Mouse (Mus musculus) neural tube, embryonic 10.5 days (tissue): ENCODE results near the gene Zrsr1.
A peak's percentile ranks its signal among the peaks of the same experiment; 100 is the strongest.

Experiments used
- DNase-seq: peaks from one replicate; pipeline ENCODE4 v3.0.0-alpha.2; 2017; ENCODE audit warnings: low spot score; ENCODE audit errors: extremely low spot score

Zrsr1 gene

DNA sequence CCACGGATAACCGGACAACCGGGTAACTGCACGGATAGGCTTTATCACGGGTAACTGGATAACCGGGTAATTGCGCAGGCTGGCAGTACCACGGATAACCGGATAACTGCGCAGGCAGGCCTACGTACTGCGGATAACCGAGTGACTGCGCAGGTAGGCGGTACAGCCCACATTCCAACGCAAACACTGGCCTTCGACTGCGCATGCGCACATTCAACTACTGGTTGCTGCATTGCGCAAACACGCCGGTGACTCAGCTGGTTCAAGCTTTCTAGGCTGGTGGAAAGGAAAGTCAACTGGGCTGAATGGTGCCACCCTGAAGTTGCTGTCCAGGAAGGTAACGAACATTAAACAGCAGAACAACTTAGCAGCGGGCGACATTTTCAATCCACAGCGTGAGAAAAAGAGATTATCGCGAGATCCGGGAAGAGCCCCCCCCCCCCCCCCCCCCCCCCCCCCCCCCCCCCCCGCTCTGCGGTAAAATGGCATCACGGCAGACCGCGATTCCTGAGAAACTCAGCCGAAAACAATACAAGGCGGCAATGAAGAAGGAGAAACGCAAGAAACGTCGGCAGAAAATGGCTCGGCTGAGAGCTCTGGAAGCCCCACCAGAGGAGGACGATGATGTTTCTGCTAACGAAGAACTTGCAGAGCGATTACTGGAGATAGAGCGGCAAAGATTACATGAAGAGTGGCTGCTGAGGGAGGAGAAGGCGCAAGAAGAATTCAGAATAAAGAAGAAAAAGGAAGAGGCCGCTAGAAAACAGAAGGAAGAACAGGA lies 1.1 kb downstream of the Zrsr1 start:
- DNase-seq = peak; percentile 72

DNA sequence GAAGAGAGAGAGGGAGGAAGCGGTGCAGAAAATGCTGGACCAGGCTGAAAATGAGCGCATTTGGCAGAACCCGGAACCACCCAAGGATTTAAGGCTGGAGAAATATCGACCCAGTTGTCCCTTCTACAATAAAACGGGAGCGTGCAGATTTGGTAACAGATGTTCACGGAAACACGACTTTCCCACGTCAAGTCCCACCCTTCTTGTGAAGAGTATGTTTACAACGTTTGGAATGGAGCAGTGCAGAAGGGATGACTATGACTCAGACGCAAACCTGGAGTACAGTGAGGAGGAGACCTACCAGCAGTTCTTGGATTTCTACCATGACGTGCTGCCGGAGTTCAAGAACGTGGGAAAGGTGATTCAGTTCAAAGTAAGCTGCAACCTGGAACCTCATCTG lies 1.8 kb downstream of the Zrsr1 start:
- DNase-seq = no peak

DNA sequence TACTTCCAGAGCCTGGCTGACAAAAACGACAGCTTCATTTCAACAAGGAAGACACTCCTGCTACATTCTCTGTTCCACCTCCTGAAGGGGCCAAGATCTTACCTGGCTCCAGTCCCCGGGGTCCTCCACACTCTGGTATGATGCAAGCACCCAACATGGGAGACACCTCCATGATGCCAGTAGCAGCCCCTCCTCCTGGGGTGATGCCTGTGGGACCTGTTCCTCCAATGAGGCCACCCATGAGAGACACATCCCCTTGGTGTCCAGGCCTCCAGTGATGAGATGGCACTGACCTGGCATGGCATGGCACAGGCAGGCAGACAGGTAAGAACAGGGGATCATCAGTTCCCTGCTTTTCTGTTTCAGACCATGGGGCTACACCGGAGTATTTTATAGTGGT lies 6.4 kb downstream of the Zrsr1 start:
- no peak for DNase-seq

DNA sequence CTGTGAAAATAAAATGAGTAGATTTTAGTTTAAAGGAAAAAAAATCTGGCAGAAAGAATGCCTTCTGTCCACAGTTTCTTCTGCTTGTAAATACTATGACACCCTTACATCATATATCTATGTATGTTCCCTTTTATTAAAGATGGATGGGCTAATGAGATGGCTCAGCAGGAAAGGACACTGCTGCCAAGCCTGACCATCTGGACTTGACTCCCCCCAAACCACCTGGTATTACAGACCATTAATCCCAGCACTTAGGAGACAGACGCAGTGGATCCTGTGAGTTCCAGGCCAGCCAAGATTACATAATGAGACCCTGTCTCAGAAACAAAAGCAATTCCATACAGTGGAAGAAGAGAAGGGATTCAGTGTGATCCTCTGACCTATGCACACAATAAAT lies 6.9 kb downstream of the Zrsr1 start:
- DNase-seq = no peak

DNA sequence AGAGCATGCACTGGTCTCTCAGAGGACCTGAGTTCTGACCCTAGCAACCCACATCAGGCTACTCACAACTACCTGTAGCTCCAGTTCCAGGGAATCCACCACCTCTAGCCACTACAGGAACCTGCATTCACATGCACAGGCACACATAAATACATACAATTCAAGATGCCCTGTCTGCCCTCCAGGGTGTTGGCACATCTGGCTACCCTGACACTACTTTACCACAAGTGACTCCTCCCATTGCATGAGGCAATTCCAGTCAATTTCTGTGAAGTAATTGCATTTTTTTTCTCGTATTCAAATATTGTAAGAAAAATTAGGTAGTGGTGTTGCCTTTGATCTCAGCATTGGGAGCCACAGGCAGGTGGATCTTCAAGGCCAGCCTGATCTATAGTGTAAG lies 7.4 kb downstream of the Zrsr1 start:
- DNase-seq = no peak

DNA sequence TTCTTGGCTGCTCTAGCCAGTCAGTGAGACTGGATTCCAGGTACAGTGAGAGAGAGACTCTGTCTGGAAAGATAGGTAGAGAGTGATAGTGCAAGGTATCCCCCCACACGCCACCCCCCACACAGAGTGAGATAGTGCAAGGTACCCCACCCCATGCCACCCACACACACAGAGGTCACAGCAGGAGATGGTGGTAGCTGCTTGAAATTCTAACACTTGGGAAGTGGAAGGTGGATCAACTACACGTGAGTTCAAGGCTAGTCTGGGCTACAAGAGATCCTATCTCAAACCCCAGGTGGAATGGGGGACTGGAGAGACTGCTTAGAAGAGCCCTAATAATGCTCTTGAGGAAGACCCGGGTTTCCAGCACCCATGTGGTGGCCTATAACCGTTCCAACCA lies 9.2 kb downstream of the Zrsr1 start:
- DNase-seq = no peak

DNA sequence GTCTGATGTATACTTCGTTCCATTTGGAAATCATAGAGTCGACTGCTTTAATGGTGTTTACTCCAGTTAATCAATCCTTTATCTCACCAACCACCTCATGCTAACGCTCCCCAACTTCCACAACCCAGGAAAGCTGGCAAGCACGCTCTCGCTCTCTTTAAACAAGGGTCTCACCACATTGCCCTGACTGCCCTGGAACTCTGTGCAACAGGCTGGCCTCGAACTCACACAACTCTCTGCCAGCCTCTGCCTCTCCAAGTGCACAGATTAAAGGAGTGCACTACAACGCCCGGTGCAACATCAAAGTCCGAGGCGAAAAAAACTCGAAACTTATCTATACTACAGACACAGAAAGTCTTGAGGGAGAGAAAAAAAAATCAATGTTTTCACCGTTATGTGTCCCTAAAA lies 9.7 kb downstream of the Zrsr1 start:
- DNase-seq = no peak

DNA sequence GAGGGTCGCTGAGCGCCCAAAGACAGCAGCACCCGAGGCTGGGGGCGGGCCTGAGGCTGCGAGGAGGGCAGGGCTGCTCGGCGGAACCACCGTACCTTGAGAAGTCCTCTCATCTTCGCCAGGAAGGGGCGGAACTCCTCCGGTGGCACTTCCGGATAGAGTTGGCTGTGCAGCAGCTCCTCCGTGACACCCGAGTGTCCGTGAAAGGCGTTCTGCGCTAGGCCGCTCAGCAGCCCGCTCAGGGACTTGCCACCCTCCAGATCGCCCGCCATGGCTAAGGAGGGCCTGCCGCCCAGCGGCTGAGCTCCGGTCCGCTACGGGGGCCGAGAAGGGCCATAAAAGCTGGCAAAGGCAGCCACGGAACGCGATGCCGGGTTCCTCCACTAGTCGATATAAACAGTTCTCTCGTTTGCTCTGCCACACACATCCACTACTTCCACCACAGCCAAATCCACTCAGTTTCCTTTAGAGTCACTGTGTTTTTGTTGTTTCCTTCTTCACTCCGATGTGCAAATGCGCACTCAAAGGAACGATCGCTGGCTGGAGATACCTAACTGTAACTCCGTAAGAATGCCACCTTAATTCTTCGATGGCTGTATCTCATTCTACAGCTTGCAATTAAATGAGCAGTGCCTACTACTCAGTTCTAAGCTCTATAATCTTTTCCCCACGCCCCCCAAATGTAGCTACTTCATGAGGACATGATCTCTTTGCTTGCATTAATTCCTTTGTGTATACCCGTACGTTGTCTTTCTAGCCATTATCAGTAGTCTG lies 10.4 kb downstream of the Zrsr1 start, which contains the start of the genes Gm28048 and Commd1:
TSS of gene Gm28048 (minus strand) at position 107 of the 774 bp plus-strand sequence.
TSS of gene Commd1 (minus strand) at position 399 of the 774 bp plus-strand sequence.
- DNase-seq = peak; percentile 95

DNA sequence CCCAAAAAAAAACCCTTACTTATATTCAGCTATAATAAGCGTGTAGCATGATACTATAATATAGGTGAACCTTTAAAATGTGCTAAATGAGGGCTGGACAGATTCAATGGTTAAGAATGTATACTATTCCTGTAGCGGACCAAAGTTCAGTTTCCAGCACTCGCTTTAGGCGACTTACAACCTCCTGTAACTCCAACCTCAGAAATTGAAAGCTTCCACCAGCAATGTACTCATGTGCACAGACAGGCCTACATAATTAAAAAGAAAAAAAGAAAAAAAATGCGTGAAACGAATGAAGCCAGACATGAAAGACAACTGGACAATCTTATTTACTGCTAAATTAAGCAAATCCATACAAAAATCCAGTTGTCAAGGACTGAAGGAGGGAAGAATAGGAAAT lies 11.0 kb downstream of the Zrsr1 start:
- DNase-seq = no peak

DNA sequence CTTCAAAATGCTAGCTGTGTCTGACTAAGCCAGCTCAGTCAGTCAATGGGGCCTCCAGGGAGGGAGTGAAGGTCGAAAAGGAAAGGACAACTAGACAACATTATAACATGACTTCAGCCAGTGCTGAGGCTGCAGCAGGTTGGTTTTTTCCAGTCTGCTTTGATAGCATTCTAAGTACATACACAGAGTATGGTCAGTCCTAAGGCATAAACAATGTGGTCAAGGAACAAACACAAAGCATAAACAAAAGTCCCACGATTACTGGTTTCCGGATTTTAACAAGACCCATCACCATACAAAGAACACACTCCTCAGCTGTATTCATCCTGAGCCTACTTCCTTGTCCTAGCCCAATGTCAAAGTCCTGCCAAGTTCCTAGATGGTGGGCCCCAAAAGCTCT lies 13.7 kb downstream of the Zrsr1 start:
- no peak for DNase-seq

DNA sequence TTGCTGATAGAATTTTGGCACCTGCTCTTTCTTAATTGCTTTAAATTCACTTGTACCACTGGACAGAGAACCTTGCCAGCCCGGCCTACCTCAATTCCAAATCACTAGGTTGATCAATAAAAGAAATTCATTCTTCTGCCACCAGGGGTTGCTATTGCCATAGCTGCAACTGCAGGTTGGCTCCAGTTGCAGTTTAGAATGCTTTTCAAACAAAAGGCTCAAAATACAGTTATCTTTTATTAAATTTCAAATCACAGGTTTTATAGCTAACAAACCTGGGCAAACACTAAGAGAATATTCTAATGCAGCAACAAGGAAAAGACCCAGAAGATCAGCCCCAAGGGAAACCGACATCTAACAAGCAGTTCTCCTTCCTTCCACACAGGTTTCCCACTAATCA lies 15.6 kb downstream of the Zrsr1 start:
- no peak for DNase-seq

DNA sequence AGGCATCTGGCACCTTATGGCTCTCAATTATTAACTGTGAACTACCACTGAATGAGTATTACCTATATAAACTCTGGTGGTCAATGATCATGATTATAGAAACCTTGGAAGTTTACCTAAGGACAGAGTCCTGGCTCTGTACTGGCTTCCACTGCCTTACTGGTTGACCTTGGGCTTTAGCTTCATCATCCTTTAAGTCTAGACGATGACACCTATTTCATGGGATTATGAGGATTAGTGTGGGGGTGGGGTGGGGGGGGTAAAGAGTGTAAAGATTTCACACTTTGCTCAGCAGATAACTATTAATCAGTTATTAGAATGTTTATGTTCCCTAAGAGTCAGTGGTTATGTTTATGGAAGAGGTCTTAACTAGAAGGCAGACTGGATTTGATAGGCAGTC lies 18.0 kb downstream of the Zrsr1 start:
- no peak for DNase-seq

DNA sequence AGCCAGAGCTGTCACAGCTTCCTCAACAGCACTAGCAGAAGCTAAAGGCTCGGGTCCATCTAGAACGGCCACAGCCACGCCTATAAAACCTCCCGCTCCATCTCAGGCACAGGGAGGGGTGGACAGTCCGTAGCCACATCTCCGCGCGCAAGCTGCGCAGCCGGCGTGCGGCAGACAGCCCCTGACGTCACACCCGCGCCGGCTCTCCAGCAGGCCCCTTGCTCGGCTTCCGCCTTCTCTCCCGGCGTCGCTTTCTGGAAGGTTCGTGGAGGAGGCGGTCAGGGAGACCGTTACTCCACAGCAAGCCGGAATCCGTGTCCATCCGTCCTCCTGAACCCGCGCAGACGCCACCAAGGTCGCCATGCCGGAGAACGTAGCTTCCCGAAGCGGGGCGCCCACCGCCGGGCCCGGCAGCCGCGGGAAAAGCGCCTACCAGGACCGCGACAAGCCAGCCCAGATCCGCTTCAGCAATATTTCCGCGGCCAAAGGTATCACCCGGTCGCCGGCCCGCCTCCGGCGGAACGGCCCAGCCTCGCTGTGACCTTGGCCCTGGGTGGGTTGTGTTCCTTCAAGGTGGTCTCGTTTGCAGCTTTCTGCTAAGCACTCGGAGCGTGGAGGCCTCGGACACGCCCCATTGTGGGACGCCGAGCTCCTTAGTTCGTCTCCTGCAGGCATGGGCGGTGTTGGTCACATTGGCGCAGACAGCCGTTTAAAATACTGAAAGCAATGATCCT lies 18.8 kb downstream of the Zrsr1 start, which contains the start of gene Cct4:
TSS of gene Cct4 (plus strand) at position 127 of the 734 bp plus-strand sequence.
- DNase-seq = peak; percentile 94

DNA sequence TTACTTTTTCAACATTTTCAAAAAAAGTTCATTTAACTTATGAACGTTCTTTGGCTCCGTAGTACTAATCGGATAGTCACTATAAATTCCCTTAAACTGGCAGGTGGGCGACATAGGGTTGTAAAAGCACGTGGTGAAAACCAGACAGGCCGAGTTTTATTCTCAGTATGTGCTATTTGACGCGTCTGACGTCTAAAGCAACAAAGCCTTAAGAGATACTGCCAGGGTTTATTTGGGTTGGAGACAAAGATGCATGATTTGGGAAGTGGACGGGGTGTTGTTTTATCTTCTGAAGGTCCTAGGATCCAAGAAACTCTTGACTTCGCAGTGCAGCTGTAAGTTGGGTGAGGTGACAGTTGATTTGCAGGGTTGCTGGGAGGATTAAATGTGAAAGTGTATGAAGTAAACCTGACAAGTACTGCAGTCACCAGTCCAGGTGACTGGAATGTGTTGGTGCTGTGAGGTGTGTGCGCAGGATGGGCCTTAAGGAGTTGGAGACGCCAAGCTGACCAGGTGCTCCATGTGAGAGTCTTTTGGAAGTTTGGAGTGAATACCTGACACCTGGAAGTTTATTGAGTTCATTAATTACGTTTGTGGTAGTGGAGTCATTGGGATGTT lies 19.5 kb downstream of the Zrsr1 start:
- no peak for DNase-seq

DNA sequence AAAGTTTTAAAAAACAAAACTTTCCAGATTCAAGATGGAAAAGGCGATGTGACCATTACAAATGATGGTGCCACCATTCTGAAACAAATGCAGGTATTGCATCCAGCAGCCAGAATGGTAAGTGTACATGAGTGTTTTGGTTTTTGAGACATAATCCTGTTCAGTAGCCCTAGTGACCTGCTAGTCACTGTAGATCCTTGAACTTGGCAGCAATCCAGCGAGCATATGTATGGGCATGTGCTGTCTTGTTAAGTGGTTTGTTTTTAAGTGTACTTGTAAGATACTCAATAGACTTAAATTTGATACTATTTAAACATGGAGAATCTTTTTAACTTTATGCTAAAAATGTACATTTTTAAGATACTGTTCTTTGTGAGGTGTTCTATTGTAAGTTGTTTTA lies 22.5 kb downstream of the Zrsr1 start:
- DNase-seq = no peak

DNA sequence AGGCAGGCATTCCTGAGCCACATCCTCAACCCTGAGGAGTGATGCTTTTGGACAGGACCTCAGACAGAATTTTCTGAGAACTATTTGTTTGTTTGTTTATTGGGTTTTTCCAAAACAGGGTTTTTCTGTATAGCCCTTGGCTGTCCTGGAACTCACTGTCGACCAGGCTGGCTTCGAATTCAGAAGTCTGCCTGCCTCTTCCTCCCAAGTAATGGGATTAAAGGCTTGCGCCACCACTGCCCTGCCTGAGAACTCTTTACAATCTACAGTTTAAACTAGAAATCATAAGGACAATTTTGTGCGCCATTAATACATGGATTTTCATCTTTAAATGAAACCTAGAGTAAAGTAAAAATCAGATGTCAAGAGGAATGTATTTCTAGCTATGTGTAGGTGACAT lies 23.7 kb downstream of the Zrsr1 start:
- DNase-seq = no peak

DNA sequence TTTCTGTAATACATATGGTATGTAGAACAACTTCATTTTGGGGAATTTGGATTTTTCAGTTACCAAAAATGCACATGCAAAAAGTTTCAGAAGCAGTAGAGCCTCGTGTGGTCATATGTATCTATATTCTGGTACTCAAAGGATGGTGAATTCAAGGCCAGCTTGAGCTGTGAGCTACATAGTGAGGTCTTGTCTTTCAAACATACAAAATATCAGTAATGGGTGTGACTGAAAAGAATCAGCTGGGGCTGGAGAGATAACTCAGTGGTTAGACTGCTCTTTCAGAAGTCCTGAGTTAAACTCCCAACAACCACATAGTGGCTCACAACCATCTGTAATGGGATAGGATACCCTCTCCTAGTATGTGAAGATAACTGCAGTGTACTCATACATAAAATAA lies 26.5 kb downstream of the Zrsr1 start:
- DNase-seq = no peak

DNA sequence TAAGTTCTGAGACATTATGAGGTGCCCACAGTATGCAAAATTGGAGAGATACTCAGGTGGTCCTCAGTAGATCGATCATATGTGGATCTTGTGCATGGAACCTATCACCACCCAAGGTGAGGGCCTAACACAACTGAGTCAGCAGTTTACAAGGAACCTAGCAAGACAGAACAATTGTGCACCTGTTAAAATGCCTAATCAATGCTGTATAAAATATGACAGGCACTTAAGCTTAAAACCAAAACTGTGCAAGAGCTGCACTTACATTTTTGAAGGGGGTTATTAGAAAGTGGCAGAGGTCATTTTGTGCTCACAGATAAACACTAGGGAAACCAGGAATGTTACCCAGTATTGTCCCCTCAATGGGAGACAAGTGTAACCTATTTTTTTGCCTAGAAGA lies 33.5 kb downstream of the Zrsr1 start:
- DNase-seq = no peak

DNA sequence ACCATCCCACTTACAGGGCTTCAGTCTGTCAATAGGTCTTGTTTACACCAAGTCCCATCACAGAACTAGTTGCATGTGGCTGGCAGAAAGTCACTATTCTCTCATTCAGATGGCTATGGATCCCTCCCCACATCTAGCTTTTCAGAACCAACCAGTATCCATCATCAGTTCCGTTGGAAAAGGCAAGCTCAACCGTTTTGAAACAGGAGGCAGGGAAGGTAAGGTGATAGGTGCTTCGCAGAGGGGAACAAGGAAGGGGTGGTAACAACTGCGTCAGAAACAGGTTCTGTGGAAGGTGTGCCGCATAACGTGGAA lies 35.3 kb downstream of the Zrsr1 start:
- DNase-seq = no peak

DNA sequence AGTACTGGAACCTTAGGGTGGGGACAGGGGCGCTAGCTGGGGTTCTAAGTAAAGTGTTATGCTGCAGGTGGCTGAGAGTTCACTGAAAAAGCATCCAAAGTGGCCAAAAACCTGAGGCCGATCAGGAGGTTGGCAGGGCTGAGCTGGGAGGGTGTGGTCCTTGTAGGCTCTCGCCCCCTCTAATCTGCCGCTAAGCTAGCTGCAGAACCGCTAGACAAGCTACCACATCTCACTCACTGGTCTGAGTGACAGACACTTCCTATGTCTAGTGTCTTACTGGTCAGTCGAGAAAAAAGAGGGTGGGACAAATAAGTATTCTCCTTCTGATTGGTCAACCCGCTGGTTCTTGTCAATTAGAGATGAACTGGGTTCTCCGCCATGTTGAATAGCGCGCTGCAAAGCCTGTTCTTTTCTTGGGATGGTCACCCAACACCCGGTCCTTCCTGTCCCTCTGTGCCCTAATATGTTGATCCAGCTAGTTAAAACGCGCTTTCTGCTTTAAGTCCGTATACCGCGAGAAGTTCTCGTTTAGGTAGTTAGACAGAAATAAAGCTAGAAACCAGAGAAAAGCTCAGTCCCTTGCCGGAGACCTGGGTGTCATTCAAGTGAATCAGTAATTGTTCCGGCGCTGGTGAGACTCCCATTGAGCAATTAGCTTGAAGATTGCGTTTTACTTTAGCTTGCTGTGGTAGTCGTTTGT lies 35.8 kb downstream of the Zrsr1 start, which contains the start of gene Fam161a:
TSS of gene Fam161a (plus strand) at position 51 of the 700 bp plus-strand sequence.
- peak; percentile 77 for DNase-seq
